Mouse (Mus musculus) heart, postnatal 0 days (tissue): ENCODE measurements around the gene Dmap1. TPM values are rescaled to one million over a fixed set of nuclear protein-coding genes. Genes with fewer than 3 reads are reported as not detected.

Experiments
- ATAC-seq: fragments of 200-750 bp; cut with Nextera tagmentation; 2 replicates; pipeline ENCODE4 v1.8.0; 2017; ENCODE audit warnings: low read depth, moderate number of reproducible peaks, moderate library complexity; ENCODE audit not compliant: insufficient read depth
- DNase-seq: peaks from one replicate; pipeline ENCODE4 v3.0.0-alpha.2; 2016; ENCODE audit warnings: low spot score
- H3K27ac ChIP-seq: fragments of 300-500 bp; sonication (generic); 2 replicates; pipeline ENCODE4 v1.5.1; 2014; ENCODE audit warnings: low read depth, mild to moderate bottlenecking
- H3K27me3 ChIP-seq: fragments of 300-500 bp; sonication (generic); 2 replicates; pipeline ENCODE4 v1.6.1; 2014; ENCODE audit warnings: low read length, mixed read lengths; ENCODE audit not compliant: control insufficient read depth, insufficient read depth
- H3K36me3 ChIP-seq: fragments of 300-500 bp; sonication (generic); replicated peaks from 2 replicates; pipeline ENCODE4 v1.6.1; 2014; ENCODE audit warnings: low read length, mixed read lengths; ENCODE audit not compliant: control insufficient read depth, insufficient read depth
- H3K4me1 ChIP-seq: fragments of 300-500 bp; sonication (generic); 2 replicates; pipeline ENCODE4 v1.6.1; 2014; ENCODE audit warnings: antibody characterized with exemption; ENCODE audit not compliant: control insufficient read depth, insufficient read depth
- H3K4me2 ChIP-seq: fragments of 300-500 bp; sonication (generic); 2 replicates; pipeline ENCODE4 v1.6.1; 2014; ENCODE audit warnings: low read depth, mild to moderate bottlenecking, low read length, moderate library complexity
- H3K4me3 ChIP-seq: fragments of 300-500 bp; sonication (generic); 2 replicates; pipeline ENCODE4 v1.5.1; 2014; ENCODE audit warnings: low read depth, low read length
- H3K9ac ChIP-seq: fragments of 300-500 bp; sonication (generic); replicated peaks from 2 replicates; pipeline ENCODE4 v1.6.1; 2014; ENCODE audit warnings: low read depth, low read length, mixed read lengths
- H3K9me3 ChIP-seq: fragments of 300-500 bp; sonication (generic); replicated peaks from 2 replicates; pipeline ENCODE4 v1.6.1; 2016; ENCODE audit warnings: low read length; ENCODE audit not compliant: control insufficient read depth
- CTCF ChIP-seq: IDR thresholded peaks from 2 replicates; pipeline ENCODE4 v1.5.1; 2016; ENCODE audit warnings: antibody characterized with exemption, control low read depth, low read depth
- EP300 ChIP-seq: IDR thresholded peaks from 2 replicates; pipeline ENCODE4 v1.6.1; 2016; ENCODE audit warnings: antibody characterized with exemption, low read depth
- WGBS: fragments of 180-500 bp; shearing (Covaris S2); extraction: QIAGEN DNeasy Blood & Tissue Kit; methylation state at CpG from one replicate; pipeline ENCODE4 v1.1.7; 2014; 5-methylcytosine and 5-hydroxymethylcytosine counted together
- polyA plus RNA-seq: library from polyadenylated mRNA; unstranded; fragments of >200 nt; fragmentation: Nextera tagmentation; extraction: Ambion mirVana; gene quantifications from 2 replicates; pipeline ENCODE4 v1.2.1, GENCODE M21; 2015
- total RNA-seq: library from RNA; depleted of rRNA; stranded (reverse); fragments of >200 nt; gene quantifications from 2 replicates; pipeline ENCODE4 v1.2.3, GENCODE M21; 2014; ENCODE audit warnings: low replicate concordance

Dmap1 gene
- total and polyA plus RNA-seq, 2 experiments from 2014 or later, result 32.6 to 50.4 TPM

DNA sequence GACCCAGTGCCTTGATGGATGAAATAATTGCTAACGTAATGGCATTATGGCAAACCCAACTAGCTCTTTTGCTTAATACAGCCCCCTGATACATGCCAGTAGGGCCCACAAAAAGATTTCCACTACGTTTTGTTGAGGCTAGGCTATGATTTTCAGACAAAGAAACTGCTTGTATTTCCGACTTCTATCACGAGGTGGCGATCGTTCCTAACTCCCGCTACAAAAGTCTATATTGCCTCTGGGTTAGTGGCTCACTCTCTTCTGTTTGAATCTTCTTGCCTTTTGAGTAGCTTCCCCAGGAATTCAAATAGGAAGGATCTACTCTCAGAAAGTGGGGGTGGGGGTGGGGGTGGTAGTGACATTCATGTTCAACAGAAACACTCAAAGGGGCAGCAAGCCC lies 23.3 kb upstream of the Dmap1 start:
- peak; percentile 65 for DNase-seq
- Histone ChIP-seq H3K9ac (no peak overlapping the region), H3K4me1 (no peaks in the 10 kb centered on the region), H3K4me3 (no peak overlapping the region), H3K36me3 (no peaks in the 10 kb centered on the region), H3K4me2 (no peak overlapping the region), H3K27me3 (no peaks in the 10 kb centered on the region), H3K9me3 (no peaks in the 10 kb centered on the region), H3K27ac (no peak overlapping the region)
- no peak for ATAC-seq
- 4% methylated on average over 7 of the region's 7 CpGs for WGBS
- TF ChIP-seq CTCF (peak; percentile 73), EP300 (no peak)

DNA sequence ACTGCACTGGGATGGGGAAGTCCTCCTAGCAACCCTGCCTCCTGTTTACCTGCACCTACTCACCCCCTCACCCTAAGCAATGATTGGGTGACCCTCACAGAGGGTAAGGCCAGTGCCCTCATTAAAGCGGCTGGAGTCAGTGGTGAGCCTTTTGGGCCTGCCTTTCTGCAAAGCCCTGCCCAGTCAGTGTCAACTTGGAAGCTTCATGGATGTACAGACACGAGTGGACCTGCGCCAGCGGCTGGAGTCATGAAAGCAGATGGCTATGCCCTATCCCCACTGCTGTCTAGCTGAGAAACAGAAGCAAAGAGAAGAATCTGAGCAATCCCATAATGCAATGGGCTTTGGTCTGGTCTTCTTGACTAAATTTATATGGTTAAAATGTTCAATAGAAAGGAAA lies 4.3 kb upstream of the Dmap1 start:
- no peak overlapping the region for H3K4me2 ChIP-seq
- TF ChIP-seq CTCF (no peak), EP300 (no peak)
- no peak for DNase-seq
- H3K4me3 ChIP-seq, result no peak overlapping the region
- no peaks in the 10 kb centered on the region for H3K36me3 ChIP-seq
- no peaks in the 10 kb centered on the region for H3K27me3 ChIP-seq
- no peak overlapping the region for H3K9ac ChIP-seq
- 71% methylated on average over 4 of the region's 4 CpGs for WGBS
- H3K4me1 ChIP-seq, result 0 out of 2 replicates have a peak, but pooled peaks cover 6% of the 10 kb centered on the region
- H3K9me3 ChIP-seq, result no peaks in the 10 kb centered on the region
- ATAC-seq, result no peak
- no peak overlapping the region for H3K27ac ChIP-seq

DNA sequence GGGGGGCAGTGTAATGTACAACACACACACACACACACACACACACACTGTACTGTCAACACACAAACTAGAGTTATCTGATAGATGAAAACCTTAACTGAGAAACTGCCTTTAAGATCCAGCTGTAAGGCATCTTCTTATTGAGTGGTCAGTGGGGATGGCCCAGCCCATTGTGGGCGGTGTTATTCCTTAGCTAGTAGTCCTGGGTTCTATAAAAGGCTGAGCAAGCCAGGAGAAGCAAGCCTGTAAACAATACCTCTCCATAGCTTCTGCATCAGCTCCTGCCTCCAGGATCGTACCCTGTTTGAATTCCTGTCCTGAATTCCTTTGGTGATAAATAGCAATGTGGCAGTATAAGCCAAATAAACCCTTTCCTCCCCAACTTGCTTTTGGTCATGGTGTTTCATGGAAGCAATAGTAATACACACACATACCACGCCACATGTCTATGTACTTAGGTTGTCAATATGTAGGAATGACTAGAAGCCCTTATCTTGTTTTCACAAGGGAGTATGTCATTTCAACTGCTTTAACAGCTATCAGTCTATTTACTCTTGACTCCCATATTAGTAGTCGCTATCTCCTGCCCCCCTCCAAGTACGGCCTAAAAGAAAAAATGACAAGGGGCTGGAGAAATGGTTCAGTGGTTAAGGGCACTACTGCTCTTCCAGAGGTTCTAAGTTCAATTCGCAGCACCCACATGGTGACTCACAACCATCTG lies 1.1 kb upstream of the Dmap1 start:
- peak overlapping the region; percentile 86; the same call in 1 of the 2 replicates for H3K9ac ChIP-seq
- H3K4me1 ChIP-seq, result 0 out of 2 replicates have a peak, but pooled peaks cover 6% of the 10 kb centered on the region
- no peak overlapping the region for H3K27ac ChIP-seq
- H3K4me2 ChIP-seq, result no peak overlapping the region
- no peak overlapping the region for H3K4me3 ChIP-seq
- no peaks in the 10 kb centered on the region for H3K9me3 ChIP-seq
- 54% methylated on average over 6 of the region's 6 CpGs for WGBS
- DNase-seq (no peak), ATAC-seq (no peak)
- no peaks in the 10 kb centered on the region for H3K27me3 ChIP-seq
- H3K36me3 ChIP-seq, result peaks cover 25% of the 10 kb centered on the region
- no peak for TF ChIP-seq CTCF
- no peak for TF ChIP-seq EP300

DNA sequence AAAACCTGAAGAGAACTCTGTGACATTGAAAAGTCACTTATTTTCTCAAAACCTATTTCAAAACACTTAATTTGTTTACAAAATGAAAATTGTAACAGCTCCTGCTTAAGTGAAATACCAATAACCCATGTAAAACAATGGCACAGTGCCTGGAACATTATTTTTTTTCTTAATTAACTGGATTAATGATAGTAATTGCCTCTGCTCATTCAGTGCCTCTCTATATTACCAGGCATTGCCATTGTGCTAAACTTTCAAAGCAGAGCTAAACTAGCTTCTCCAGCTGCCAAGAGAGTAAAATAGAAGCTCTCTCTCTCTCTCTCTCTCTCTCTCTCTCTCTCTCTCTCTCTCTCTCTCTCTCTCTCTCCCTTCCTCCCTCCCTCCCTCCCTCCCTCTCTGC lies 390 bp upstream of the Dmap1 start:
- H3K4me2 ChIP-seq, result peak overlapping the region; percentile 96
- ATAC-seq (no peak), DNase-seq (no peak)
- H3K27me3 ChIP-seq, result no peaks in the 10 kb centered on the region
- H3K9me3 ChIP-seq, result no peaks in the 10 kb centered on the region
- peak overlapping the region; percentile 86 for H3K9ac ChIP-seq
- TF ChIP-seq CTCF, result no peak
- TF ChIP-seq EP300, result peak; percentile 18; the same call in 1 of the 2 replicates
- 0 out of 2 replicates have a peak, but pooled peaks cover 6% of the 10 kb centered on the region for H3K4me1 ChIP-seq
- peak overlapping the region; percentile 56; the same call in 1 of the 2 replicates for H3K27ac ChIP-seq
- peak overlapping the region; percentile 88 for H3K4me3 ChIP-seq
- H3K36me3 ChIP-seq, result peaks cover 32% of the 10 kb centered on the region

DNA sequence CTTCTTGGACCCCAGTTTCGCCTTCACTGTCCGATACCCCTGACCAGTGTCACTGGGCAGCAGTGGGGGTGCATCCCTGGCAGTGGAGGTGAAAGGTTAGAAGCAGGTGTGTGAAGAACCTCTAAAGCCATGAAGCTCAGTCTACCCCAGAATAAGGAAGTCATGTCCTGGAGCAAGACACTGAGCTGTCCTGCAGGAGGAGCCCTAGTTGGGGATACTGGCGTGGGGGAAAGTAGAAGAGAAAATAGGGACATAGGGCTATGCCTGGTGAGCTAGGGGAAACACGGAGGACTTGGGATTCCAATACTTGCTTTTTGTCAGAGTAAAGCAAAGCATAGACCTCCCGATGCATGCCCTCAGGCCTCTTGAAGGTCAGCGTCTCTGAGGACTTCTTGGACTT lies 1.1 kb downstream of the Dmap1 start:
- peak overlapping the region; percentile 86; the same call in 1 of the 2 replicates for H3K9ac ChIP-seq
- H3K4me3 ChIP-seq, result peak overlapping the region; percentile 88; the same call in 1 of the 2 replicates
- no peaks in the 10 kb centered on the region for H3K27me3 ChIP-seq

More for the DNA sequence above, 1.1 kb downstream of the Dmap1 start:
- H3K27ac ChIP-seq, result no peak overlapping the region
- H3K4me2 ChIP-seq, result peak overlapping the region; percentile 96
- DNase-seq (no peak), ATAC-seq (no peak)
- H3K36me3 ChIP-seq, result peaks cover 42% of the 10 kb centered on the region
- TF ChIP-seq EP300, result no peak
- TF ChIP-seq CTCF, result no peak
- WGBS, result 68% methylated on average over 6 of the region's 6 CpGs
- H3K4me1 ChIP-seq, result 0 out of 2 replicates have a peak, but pooled peaks cover 6% of the 10 kb centered on the region
- no peaks in the 10 kb centered on the region for H3K9me3 ChIP-seq
